Mouse (Mus musculus): Measurements from ENCODE around the gene Cdc42ep4. TPM values are rescaled to one million over a fixed set of nuclear protein-coding genes. Genes with fewer than 3 reads are reported as not detected.

Cdc42ep4 gene
- polyA plus RNA-seq, 1 experiment: 61.3 TPM

- peak; percentile 61 for DNase-seq (ENCODE audit: low read depth)
- no peak for TF ChIP-seq POLR2A (IDR thresholded peaks at IDR 0.05; ENCODE audit: borderline replicate concordance, extremely low read depth, insufficient read depth, insufficient read length, poor library complexity, severe bottlenecking)
- TF ChIP-seq CTCF (IDR thresholded peaks at IDR 0.05; ENCODE audit: borderline replicate concordance, extremely low read depth, insufficient read depth, insufficient read length): no peak
Measured at GRCm38 (mm10) chr11:113774773-113775172, 23.1 kb upstream of the Cdc42ep4 start.

GRCm38 (mm10) chr11:113773191-113773590 lies 21.5 kb upstream of the Cdc42ep4 start:
- no peak for TF ChIP-seq CTCF (IDR thresholded peaks at IDR 0.05; ENCODE audit: borderline replicate concordance, extremely low read depth, insufficient read depth, insufficient read length)
- no peak for DNase-seq (ENCODE audit: low read depth)

- TF ChIP-seq POLR2A (IDR thresholded peaks at IDR 0.05; ENCODE audit: borderline replicate concordance, extremely low read depth, insufficient read depth, insufficient read length, poor library complexity, severe bottlenecking) (no peak), CTCF (IDR thresholded peaks at IDR 0.05; ENCODE audit: borderline replicate concordance, extremely low read depth, insufficient read depth, insufficient read length) (no peak)
- no peak for DNase-seq (ENCODE audit: low read depth)
Measured at GRCm38 (mm10) chr11:113771187-113771586, 19.5 kb upstream of the Cdc42ep4 start.

GRCm38 (mm10) chr11:113768356-113768755 lies 16.7 kb upstream of the Cdc42ep4 start:
- peak; percentile 64 for DNase-seq (ENCODE audit: low read depth)

GRCm38 (mm10) chr11:113767285-113767684 lies 15.6 kb upstream of the Cdc42ep4 start:
- DNase-seq (ENCODE audit: low read depth): no peak
- TF ChIP-seq POLR2A (IDR thresholded peaks at IDR 0.05; ENCODE audit: borderline replicate concordance, extremely low read depth, insufficient read depth, insufficient read length, poor library complexity, severe bottlenecking) (no peak), CTCF (IDR thresholded peaks at IDR 0.05; ENCODE audit: borderline replicate concordance, extremely low read depth, insufficient read depth, insufficient read length) (no peak)

More at GRCm38 (mm10) chr11:113768356-113768755, 16.7 kb upstream of the Cdc42ep4 start:
- TF ChIP-seq CTCF (IDR thresholded peaks at IDR 0.05; ENCODE audit: borderline replicate concordance, extremely low read depth, insufficient read depth, insufficient read length) (no peak), POLR2A (IDR thresholded peaks at IDR 0.05; ENCODE audit: borderline replicate concordance, extremely low read depth, insufficient read depth, insufficient read length, poor library complexity, severe bottlenecking) (no peak)

GRCm38 (mm10) chr11:113766284-113766985 lies 14.8 kb upstream of the Cdc42ep4 start:
- DNase-seq (ENCODE audit: low read depth): no peak
- TF ChIP-seq POLR2A (IDR thresholded peaks at IDR 0.05; ENCODE audit: borderline replicate concordance, extremely low read depth, insufficient read depth, insufficient read length, poor library complexity, severe bottlenecking) (no peak), CTCF (IDR thresholded peaks at IDR 0.05; ENCODE audit: borderline replicate concordance, extremely low read depth, insufficient read depth, insufficient read length) (no peak)

- TF ChIP-seq CTCF (IDR thresholded peaks at IDR 0.05; ENCODE audit: borderline replicate concordance, extremely low read depth, insufficient read depth, insufficient read length) (no peak), POLR2A (IDR thresholded peaks at IDR 0.05; ENCODE audit: borderline replicate concordance, extremely low read depth, insufficient read depth, insufficient read length, poor library complexity, severe bottlenecking) (no peak)
- no peak for DNase-seq (ENCODE audit: low read depth)
Measured at GRCm38 (mm10) chr11:113764132-113764849, 12.6 kb upstream of the Cdc42ep4 start.

GRCm38 (mm10) chr11:113763449-113763848 lies 11.8 kb upstream of the Cdc42ep4 start:
- TF ChIP-seq CTCF (IDR thresholded peaks at IDR 0.05; ENCODE audit: borderline replicate concordance, extremely low read depth, insufficient read depth, insufficient read length) (no peak), POLR2A (IDR thresholded peaks at IDR 0.05; ENCODE audit: borderline replicate concordance, extremely low read depth, insufficient read depth, insufficient read length, poor library complexity, severe bottlenecking) (no peak)
- DNase-seq (ENCODE audit: low read depth): peak; percentile 44

GRCm38 (mm10) chr11:113762136-113762797 lies 10.6 kb upstream of the Cdc42ep4 start:
- TF ChIP-seq POLR2A (IDR thresholded peaks at IDR 0.05; ENCODE audit: borderline replicate concordance, extremely low read depth, insufficient read depth, insufficient read length, poor library complexity, severe bottlenecking): no peak
- no peak for TF ChIP-seq CTCF (IDR thresholded peaks at IDR 0.05; ENCODE audit: borderline replicate concordance, extremely low read depth, insufficient read depth, insufficient read length)
- no peak for DNase-seq (ENCODE audit: low read depth)

- DNase-seq (ENCODE audit: low read depth): no peak
- TF ChIP-seq POLR2A (IDR thresholded peaks at IDR 0.05; ENCODE audit: borderline replicate concordance, extremely low read depth, insufficient read depth, insufficient read length, poor library complexity, severe bottlenecking) (no peak), CTCF (IDR thresholded peaks at IDR 0.05; ENCODE audit: borderline replicate concordance, extremely low read depth, insufficient read depth, insufficient read length) (no peak)
Measured at GRCm38 (mm10) chr11:113761646-113762045, 10.0 kb upstream of the Cdc42ep4 start.

- DNase-seq (ENCODE audit: low read depth): no peak
- TF ChIP-seq CTCF (IDR thresholded peaks at IDR 0.05; ENCODE audit: borderline replicate concordance, extremely low read depth, insufficient read depth, insufficient read length): no peak
Measured at GRCm38 (mm10) chr11:113760476-113760875, 8.8 kb upstream of the Cdc42ep4 start.
